Mouse (Mus musculus): ENCODE data around the gene Gtf3a.

- TF ChIP-seq CTCF (IDR thresholded peaks at IDR 0.05; ENCODE audit: insufficient read depth, low read length), result no peak
- TF ChIP-seq POLR2A (IDR thresholded peaks at IDR 0.05; ENCODE audit: borderline replicate concordance, extremely low read depth, low read depth, low read length), result no peak
Observed at GRCm38 (mm10) chr5:146912206-146912605, 36.3 kb upstream of the Gtf3a start.
